Mouse (Mus musculus): ENCODE measurements at regions not wholly inside any gene's neighbourhood (a gene's known extent, or its start where the extent isn't known, plus 50 kb on each side); places are given as distances from the start of the nearest gene placed in this dataset.

DNA sequence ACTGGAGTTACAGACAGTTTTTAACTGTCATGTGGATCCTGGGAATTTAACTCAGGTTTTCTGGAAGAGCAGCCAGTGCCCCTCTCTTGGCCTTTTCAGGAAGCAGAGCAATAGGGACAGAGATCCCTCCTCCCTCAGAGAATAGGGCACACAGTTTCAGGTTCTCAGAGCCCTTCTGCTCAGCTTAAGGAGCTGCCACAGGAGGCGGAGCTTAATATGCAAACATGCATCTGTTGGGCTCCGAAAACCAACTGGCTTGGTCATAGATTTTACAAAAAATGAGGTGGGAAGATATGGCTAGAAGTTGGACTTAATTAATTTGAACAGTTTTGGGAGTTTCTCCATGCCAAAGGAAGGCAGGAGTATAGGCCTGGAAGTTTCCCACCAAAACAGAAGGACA, 61.9 kb upstream of the Znrf2 start:
- peak; percentile 73 for DNase-seq (ENCODE audit: low read depth)
- TF ChIP-seq CTCF (IDR thresholded peaks at IDR 0.05; ENCODE audit: borderline replicate concordance, extremely low read depth, insufficient read depth, insufficient read length) (no peak), POLR2A (IDR thresholded peaks at IDR 0.05; ENCODE audit: borderline replicate concordance, extremely low read depth, insufficient read depth, insufficient read length, poor library complexity, severe bottlenecking) (no peak)

DNA sequence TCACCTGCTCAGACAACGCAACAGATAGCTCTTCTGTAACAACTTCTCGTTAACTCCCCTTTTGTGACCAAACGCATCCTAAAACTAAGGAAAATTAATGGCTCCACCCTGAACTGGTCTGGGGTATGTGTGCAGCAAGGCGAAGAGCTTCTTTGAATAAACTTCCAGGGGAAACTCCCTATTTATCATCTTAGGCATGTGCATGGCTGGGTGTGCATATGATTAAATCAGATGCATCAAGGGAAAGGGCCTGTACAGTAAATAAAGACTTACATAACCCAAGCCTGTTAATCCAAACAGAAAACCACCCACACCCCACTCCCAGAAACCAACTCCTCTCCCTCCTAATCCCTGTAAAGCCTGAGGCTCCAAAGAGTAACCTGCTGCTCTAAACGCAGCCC, 59.2 kb upstream of the Znrf2 start:
- TF ChIP-seq POLR2A (IDR thresholded peaks at IDR 0.05; ENCODE audit: borderline replicate concordance, extremely low read depth, insufficient read depth, insufficient read length, poor library complexity, severe bottlenecking) (no peak), CTCF (IDR thresholded peaks at IDR 0.05; ENCODE audit: borderline replicate concordance, extremely low read depth, insufficient read depth, insufficient read length) (no peak)
- peak; percentile 26 for DNase-seq (ENCODE audit: low read depth)

DNA sequence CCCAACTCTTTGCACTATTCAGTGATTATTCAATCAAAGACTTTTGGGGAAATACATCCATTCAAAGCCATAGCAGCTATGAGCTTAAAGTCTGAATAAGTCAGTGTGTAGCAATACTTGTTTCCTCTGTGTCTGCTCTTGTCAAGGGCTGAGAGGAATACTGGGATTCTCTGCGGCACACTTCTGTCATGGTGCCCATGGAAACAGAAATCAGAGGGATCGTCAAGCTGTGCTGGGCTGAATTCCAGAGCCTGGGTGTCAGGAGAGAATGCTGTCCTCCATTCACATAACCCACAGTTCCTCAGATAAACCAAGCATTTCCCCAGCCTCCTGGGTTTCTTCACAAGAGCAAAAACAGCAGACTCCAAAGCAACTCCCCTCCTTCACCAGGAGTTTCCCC, 58.6 kb upstream of the Znrf2 start:
- TF ChIP-seq CTCF (IDR thresholded peaks at IDR 0.05; ENCODE audit: borderline replicate concordance, extremely low read depth, insufficient read depth, insufficient read length) = no peak
- no peak for TF ChIP-seq POLR2A (IDR thresholded peaks at IDR 0.05; ENCODE audit: borderline replicate concordance, extremely low read depth, insufficient read depth, insufficient read length, poor library complexity, severe bottlenecking)
- DNase-seq (ENCODE audit: low read depth) = peak; percentile 92

DNA sequence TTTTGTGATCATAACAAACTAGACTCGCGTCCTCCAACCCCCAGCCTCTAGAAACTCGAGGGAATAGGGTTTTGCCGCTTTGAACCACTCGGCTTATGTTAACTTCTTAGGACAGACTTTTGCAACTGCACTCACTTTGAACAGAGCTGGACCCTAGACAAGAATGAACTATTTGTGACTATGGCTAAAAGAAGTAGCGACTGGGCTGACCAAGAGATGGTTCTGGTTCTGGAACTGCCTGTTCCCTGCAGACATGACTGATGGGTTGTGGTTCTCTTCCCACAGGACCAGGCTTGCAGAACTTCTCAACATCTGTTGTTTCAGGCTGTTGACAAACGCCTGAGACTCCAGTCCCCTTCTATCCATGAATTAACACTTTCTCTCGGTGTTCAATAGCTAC, 57.5 kb upstream of the Znrf2 start:
- peak; percentile 7 for DNase-seq (ENCODE audit: low read depth)
- no peak for TF ChIP-seq CTCF (IDR thresholded peaks at IDR 0.05; ENCODE audit: borderline replicate concordance, extremely low read depth, insufficient read depth, insufficient read length)
- no peak for TF ChIP-seq POLR2A (IDR thresholded peaks at IDR 0.05; ENCODE audit: borderline replicate concordance, extremely low read depth, insufficient read depth, insufficient read length, poor library complexity, severe bottlenecking)

DNA sequence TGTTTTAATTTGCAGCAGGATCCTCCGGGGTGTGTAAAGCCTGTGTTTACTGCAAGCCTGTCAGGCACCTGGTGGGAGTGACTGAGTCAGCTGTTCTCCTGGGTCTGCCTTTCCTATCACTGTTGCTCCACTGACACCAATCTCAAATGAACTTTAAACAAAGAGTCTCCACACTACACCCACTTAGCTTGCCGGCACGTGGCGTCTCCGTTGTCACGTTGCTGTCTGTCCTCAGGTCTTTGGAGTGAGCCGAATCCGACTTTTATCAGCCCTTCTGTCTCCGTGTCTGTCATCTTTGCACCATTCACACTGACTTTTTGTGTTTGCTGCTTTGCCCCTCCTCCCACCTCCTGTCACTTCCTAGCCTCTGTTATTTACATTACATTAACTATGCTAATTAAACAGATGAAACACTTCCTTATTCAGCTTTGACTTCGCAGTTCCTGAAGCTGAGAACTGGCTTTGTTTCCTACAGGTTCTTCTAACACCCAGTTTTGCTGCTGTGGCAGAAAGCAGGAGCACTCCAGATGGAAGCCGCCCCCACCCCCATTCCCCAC, 56.7 kb upstream of the Znrf2 start:
- TF ChIP-seq POLR2A (IDR thresholded peaks at IDR 0.05; ENCODE audit: borderline replicate concordance, extremely low read depth, insufficient read depth, insufficient read length, poor library complexity, severe bottlenecking) = no peak
- TF ChIP-seq CTCF (IDR thresholded peaks at IDR 0.05; ENCODE audit: borderline replicate concordance, extremely low read depth, insufficient read depth, insufficient read length) = no peak
- peak; percentile 94 for DNase-seq (ENCODE audit: low read depth)

DNA sequence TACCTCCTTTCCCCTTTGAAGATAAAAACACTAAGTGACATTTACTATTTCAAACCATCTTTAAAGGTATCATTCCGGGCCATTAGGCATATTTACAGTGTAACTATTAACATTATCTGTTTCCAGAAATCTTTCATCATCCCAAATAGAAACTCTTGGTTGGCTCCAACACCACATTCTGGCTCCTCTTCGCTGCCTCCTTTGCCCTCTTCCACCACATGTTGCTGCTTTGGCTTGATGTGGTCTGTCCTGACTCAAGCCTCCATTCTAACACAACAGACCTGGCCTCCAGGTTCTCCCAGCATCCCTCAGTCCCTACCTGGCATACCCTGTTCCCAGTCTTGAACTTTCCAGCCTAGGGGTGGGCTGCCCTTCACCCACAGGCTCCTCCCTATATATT, 56.2 kb upstream of the Znrf2 start:
- no peak for DNase-seq (ENCODE audit: low read depth)

DNA sequence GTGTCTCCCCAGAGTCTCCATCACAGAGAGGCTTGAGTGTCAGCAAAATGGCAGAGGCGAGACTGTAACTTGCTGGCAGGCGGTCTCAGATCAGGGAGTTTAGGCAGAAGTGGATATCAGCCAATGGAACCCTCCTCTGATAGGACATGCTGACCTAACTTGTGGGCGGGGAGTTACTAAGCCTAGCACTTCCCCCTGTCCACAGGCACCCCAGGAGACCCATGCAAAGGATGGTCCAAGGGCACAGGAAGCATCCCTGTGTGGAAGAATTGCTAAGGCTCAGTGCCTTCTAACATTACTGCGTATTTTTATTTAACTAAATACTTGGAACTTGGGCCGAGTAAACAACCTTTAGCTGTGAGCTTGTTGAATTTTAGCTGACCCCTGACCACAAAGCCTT, 54.7 kb upstream of the Znrf2 start:
- TF ChIP-seq POLR2A (IDR thresholded peaks at IDR 0.05; ENCODE audit: borderline replicate concordance, extremely low read depth, insufficient read depth, insufficient read length, poor library complexity, severe bottlenecking) (no peak), CTCF (IDR thresholded peaks at IDR 0.05; ENCODE audit: borderline replicate concordance, extremely low read depth, insufficient read depth, insufficient read length) (no peak)
- no peak for DNase-seq (ENCODE audit: low read depth)

More for the DNA sequence above, 56.2 kb upstream of the Znrf2 start:
- TF ChIP-seq POLR2A (IDR thresholded peaks at IDR 0.05; ENCODE audit: borderline replicate concordance, extremely low read depth, insufficient read depth, insufficient read length, poor library complexity, severe bottlenecking) (no peak), CTCF (IDR thresholded peaks at IDR 0.05; ENCODE audit: borderline replicate concordance, extremely low read depth, insufficient read depth, insufficient read length) (no peak)

DNA sequence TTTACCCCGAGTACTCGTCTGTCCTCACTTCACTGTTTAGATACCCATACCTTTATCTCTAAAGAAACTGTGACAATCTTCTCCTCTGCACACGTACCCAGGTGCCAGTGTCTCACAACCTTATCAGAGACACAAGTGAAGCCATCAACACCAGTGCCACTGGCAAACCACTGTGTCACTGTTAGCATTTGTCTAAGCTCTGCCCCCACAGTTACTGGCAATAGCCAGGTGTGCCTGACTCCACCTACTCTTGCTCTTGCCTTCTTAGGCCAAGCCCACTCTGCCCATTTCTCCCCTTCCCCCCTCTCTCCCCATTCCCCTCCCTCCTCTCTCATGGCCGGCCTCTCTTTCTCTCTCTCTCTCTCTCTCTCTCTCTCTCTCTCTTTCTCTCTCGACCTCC, 54.2 kb upstream of the Znrf2 start:
- no peak for DNase-seq (ENCODE audit: low read depth)
- no peak for TF ChIP-seq CTCF (IDR thresholded peaks at IDR 0.05; ENCODE audit: borderline replicate concordance, extremely low read depth, insufficient read depth, insufficient read length)
- no peak for TF ChIP-seq POLR2A (IDR thresholded peaks at IDR 0.05; ENCODE audit: borderline replicate concordance, extremely low read depth, insufficient read depth, insufficient read length, poor library complexity, severe bottlenecking)

DNA sequence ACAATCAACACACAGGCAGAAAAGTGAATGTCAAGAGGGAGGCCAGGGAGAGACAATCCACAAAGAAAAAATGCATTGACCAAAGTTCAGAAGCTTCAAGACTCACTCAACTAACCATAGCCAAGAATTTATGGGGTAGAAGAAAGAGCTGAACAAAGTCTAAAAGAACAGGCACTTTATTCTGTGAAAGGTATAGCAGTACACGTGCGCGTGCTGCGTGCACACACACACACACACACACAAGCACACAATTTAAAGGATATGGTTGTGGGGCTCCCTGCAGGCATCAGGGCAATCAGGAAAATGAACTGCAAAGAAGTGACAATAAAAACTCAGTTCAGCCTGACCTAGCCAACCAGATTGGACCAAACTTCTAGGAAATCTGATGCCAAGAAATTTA, 53.0 kb upstream of the Znrf2 start:
- no peak for TF ChIP-seq CTCF (IDR thresholded peaks at IDR 0.05; ENCODE audit: borderline replicate concordance, extremely low read depth, insufficient read depth, insufficient read length)
- TF ChIP-seq POLR2A (IDR thresholded peaks at IDR 0.05; ENCODE audit: borderline replicate concordance, extremely low read depth, insufficient read depth, insufficient read length, poor library complexity, severe bottlenecking) = no peak
- DNase-seq (ENCODE audit: low read depth) = no peak

DNA sequence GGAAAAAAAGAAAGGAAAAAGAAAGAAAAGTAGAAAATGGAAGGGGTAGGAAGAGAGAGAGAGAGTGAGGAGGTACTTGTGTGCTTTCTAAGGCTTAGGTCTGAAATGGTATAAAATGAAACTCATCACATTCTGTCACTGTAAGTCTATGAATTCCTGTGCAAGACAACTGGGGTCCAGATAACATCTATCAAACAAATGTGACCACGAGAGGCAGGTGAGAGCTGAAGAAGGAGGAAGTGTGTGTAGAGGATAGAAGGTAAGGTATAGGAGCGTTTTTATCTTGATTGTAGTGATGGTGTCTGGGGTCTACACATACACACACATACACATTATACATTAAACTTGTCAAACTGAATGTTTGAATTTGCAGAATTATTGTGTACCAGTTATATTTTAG, 51.0 kb upstream of the Znrf2 start:
- TF ChIP-seq CTCF (IDR thresholded peaks at IDR 0.05; ENCODE audit: borderline replicate concordance, extremely low read depth, insufficient read depth, insufficient read length) = no peak
- no peak for TF ChIP-seq POLR2A (IDR thresholded peaks at IDR 0.05; ENCODE audit: borderline replicate concordance, extremely low read depth, insufficient read depth, insufficient read length, poor library complexity, severe bottlenecking)

DNA sequence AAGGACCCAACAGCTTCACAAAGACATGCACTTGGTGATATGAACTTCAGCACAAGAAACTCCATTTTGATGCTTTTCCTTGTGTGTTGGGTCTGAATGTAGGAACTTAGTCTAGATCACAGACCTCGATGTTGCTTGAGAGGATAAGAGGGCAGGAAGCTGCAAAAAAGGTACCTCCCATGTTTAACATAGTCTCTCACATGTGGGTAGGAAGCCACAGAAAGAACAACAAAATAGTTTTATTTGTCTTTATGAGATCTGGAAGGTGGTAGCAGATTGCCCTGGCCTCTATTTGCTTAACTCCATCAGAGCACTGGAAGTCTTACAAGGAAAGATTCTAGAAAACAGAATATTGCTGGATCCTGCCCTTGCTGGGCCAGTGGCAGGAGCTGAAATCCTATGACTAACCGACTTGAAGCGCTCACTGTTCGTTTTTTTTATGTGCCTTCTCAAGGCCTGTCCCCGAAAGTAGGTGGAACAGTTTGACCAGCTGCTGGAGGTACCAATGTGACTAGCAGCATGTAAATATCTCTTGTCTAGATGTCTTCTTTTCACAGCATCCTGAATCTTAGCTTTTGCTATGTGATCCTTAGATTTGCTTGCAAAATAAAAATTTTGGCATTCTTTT, 50.1 kb upstream of the Znrf2 start:
- TF ChIP-seq CTCF (IDR thresholded peaks at IDR 0.05; ENCODE audit: borderline replicate concordance, extremely low read depth, insufficient read depth, insufficient read length) = no peak
- TF ChIP-seq POLR2A (IDR thresholded peaks at IDR 0.05; ENCODE audit: borderline replicate concordance, extremely low read depth, insufficient read depth, insufficient read length, poor library complexity, severe bottlenecking) = no peak
- DNase-seq (ENCODE audit: low read depth) = no peak

More for the DNA sequence above, 51.0 kb upstream of the Znrf2 start:
- DNase-seq (ENCODE audit: low read depth) = no peak
